Mouse (Mus musculus) ES-E14 (cell line): ENCODE measurements around the gene Pars2. TPM values are rescaled to one million over a fixed set of nuclear protein-coding genes. Genes with fewer than 3 reads are reported as not detected.

Experiments
- DNase-seq: peaks from one replicate; pipeline ENCODE4 v3.0.0-alpha.2; 2013; ENCODE audit warnings: low read depth, low spot score
- H3K27ac ChIP-seq: 2 replicates; pipeline ENCODE4 v1.5.1; 2012; ENCODE audit warnings: low read depth, mild to moderate bottlenecking, low read length, moderate library complexity, mixed read lengths; ENCODE audit not compliant: poor library complexity, insufficient read depth, severe bottlenecking
- H3K36me3 ChIP-seq: 2 replicates; pipeline ENCODE4 v1.6.1; 2012; ENCODE audit warnings: mild to moderate bottlenecking, low read length, moderate library complexity, mixed read lengths; ENCODE audit not compliant: control insufficient read depth, poor library complexity, insufficient read depth, severe bottlenecking
- H3K4me1 ChIP-seq, 2 experiments: fragments of 150-350 bp in 1 of 2; sonication (generic) in 1 of 2; 2 replicates each; pipeline ENCODE4 v1.6.1; 2012; ENCODE audit warnings: low read length in 2 of 2, mild to moderate bottlenecking in 1 of 2, mixed read lengths in 1 of 2; ENCODE audit not compliant: control insufficient read depth in 2 of 2, insufficient read depth in 2 of 2, poor library complexity in 1 of 2
- H3K4me3 ChIP-seq, 2 experiments: fragments of 150-350 bp in 1 of 2; sonication (generic) in 1 of 2; 2 replicates each; pipeline ENCODE4 v1.5.1; 2012; ENCODE audit warnings: low read length in 2 of 2, low read depth in 1 of 2, mild to moderate bottlenecking in 1 of 2, mixed read lengths in 1 of 2; ENCODE audit not compliant: insufficient read depth in 1 of 2, poor library complexity in 1 of 2, severe bottlenecking in 1 of 2
- H3K9ac ChIP-seq: 2 replicates; pipeline ENCODE4 v1.6.1; 2012; ENCODE audit warnings: low read depth, mild to moderate bottlenecking, low read length, mixed read lengths; ENCODE audit not compliant: poor library complexity, insufficient read depth, severe bottlenecking
- H3K9me3 ChIP-seq: fragments of 150-350 bp; sonication (generic); 2 replicates; pipeline ENCODE4 v1.6.1; 2012; ENCODE audit warnings: low read depth, mild to moderate bottlenecking, low read length; ENCODE audit not compliant: control insufficient read depth, insufficient read depth
- CHD2 ChIP-seq: IDR thresholded peaks from 2 replicates; pipeline ENCODE4 v1.6.1; 2014; ENCODE audit warnings: mild to moderate bottlenecking, low read depth, low read length, inconsistent platforms
- HCFC1 ChIP-seq: IDR thresholded peaks from 2 replicates; pipeline ENCODE4 v1.6.1; 2012; ENCODE audit warnings: low read length, inconsistent platforms, borderline replicate concordance; ENCODE audit not compliant: insufficient read depth
- MAFK ChIP-seq: IDR thresholded peaks from 2 replicates; pipeline ENCODE4 v1.6.1; 2014; ENCODE audit warnings: mild to moderate bottlenecking, low read depth, low read length, inconsistent platforms; ENCODE audit not compliant: insufficient read depth
- ZC3H11A ChIP-seq: IDR thresholded peaks from 2 replicates; pipeline ENCODE4 v1.6.1; 2012; ENCODE audit warnings: low read depth, mild to moderate bottlenecking, inconsistent platforms, low read length, borderline replicate concordance
- ZNF384 ChIP-seq: IDR thresholded peaks from 2 replicates; pipeline ENCODE4 v1.6.1; 2012; ENCODE audit warnings: low read depth, low read length, inconsistent platforms
- in situ Hi-C, 2 experiments: fragments of 600-800 bp; cut with MboI; formaldehyde crosslinking; loops; one replicate each; pipeline ENCODE4 v1.15.1; 2025; ENCODE audit warnings: low sequenced_read_pairs in 2 of 2, inconsistent platforms in 1 of 2; ENCODE audit not compliant: unreplicated experiment in 2 of 2
- total RNA-seq: library from RNA; depleted of rRNA; stranded (reverse); fragments of 300-350 nt; gene quantifications from 2 replicates; pipeline ENCODE4 v1.2.3, GENCODE M21; 2012; rRNA removed

Gene Pars2
- total RNA-seq, 1 experiment, result 12.1 TPM

- no peak overlapping the region for H3K27ac ChIP-seq
- no peak overlapping the region for H3K4me3 ChIP-seq
- TF ChIP-seq ZNF384 (no peak), HCFC1 (no peak)
- H3K9ac ChIP-seq, result no peak overlapping the region
- in situ Hi-C loops, result no loop called here
- H3K9me3 ChIP-seq, result no peaks in the 10 kb centered on the region
- no peak for DNase-seq
- peaks cover 4 to 9% of the 10 kb centered on the region in 2 experiments; a peak in 2 of 4 replicates for H3K4me1 ChIP-seq
- no peaks in the 10 kb centered on the region for H3K36me3 ChIP-seq
Measured at GRCm38 (mm10) chr4:106700798-106701197, 49.9 kb downstream of the Pars2 start.

GRCm38 (mm10) chr4:106703956-106704355 is 53.1 kb downstream of the Pars2 start:
- Histone ChIP-seq H3K4me1 (peaks cover 4 to 20% of the 10 kb centered on the region in 2 experiments; a peak in 3 of 4 replicates), H3K27ac (no peak overlapping the region), H3K36me3 (no peaks in the 10 kb centered on the region), H3K4me3 (no peak overlapping the region), H3K9me3 (no peaks in the 10 kb centered on the region), H3K9ac (no peak overlapping the region)
- TF ChIP-seq CHD2 (no peak), ZC3H11A (no peak), ZNF384 (no peak), MAFK (no peak), HCFC1 (no peak)
- DNase-seq, result no peak
- in situ Hi-C loops, result no loop called here

- Histone ChIP-seq H3K36me3 (no peaks in the 10 kb centered on the region), H3K4me3 (no peak overlapping the region), H3K27ac (no peak overlapping the region), H3K9me3 (no peaks in the 10 kb centered on the region), H3K4me1 (peaks cover 4 to 20% of the 10 kb centered on the region in 2 experiments; a peak in 3 of 4 replicates), H3K9ac (no peak overlapping the region)
- no peak for TF ChIP-seq CHD2
- TF ChIP-seq ZC3H11A, result no peak
- TF ChIP-seq ZNF384, result no peak
- no peak for TF ChIP-seq MAFK
- no peak for TF ChIP-seq HCFC1
- in situ Hi-C loops, result no loop called here
- no peak for DNase-seq
Measured at GRCm38 (mm10) chr4:106704416-106704815, 53.5 kb downstream of the Pars2 start.

Other genes starting within 250 kb of the Pars2 start
- gene Pcsk9, start 186.7 kb upstream of the Pars2 start, total RNA-seq, result 1.6 and 2.9 TPM in 2 replicates
- 0.09 TPM in 1 of 2 replicates, not detected in the other for gene Bsnd, start 158.8 kb upstream of the Pars2 start, total RNA-seq
- gene Dhcr24, start 90.0 kb upstream of the Pars2 start, total RNA-seq, result 223 and 321 TPM in 2 replicates
- 2.1 and 2.9 TPM in 2 replicates for gene Lexm, start 33.8 kb upstream of the Pars2 start, total RNA-seq
- gene Ttc22, start 28.6 kb upstream of the Pars2 start, total RNA-seq, result 0.09 and 0.16 TPM in 2 replicates
- 47.1 and 48.8 TPM in 2 replicates for gene Ttc4, start 27.9 kb downstream of the Pars2 start, total RNA-seq
- gene Mroh7, start 79.9 kb downstream of the Pars2 start, total RNA-seq, result 0.45 and 0.63 TPM in 2 replicates
- 1.4 and 2.2 TPM in 2 replicates for gene Fam151a, start 82.8 kb downstream of the Pars2 start, total RNA-seq
- gene Acot11, start 153.9 kb downstream of the Pars2 start, total RNA-seq, result 2.1 and 2.5 TPM in 2 replicates